ENCODE assay signal across 8 mouse cellular contexts in genomic region chrX:13710174-13710573, GRCm38 (mm10). TPM values are rescaled to one million over a fixed set of nuclear protein-coding genes. Genes with fewer than 3 reads are reported as not detected.
DNase-seq lines count a peak whose midpoint lies in the region; TF ChIP-seq lines count a peak whose summit lies in the region.
"Had no signal": no experiment of that assay in that cellular context is flagged by ENCODE, and none has a peak within 500 bp of the region (broad histone marks: within the 10 kb centered on the region; RNA-seq: fewer than 3 reads in every experiment).

No protein-coding gene starts in this region.

- 52% methylated on average over 2 of the region's 2 CpGs for WGBS in thymus, adult 2 months

- no peak overlapping the region for H3K4me3 ChIP-seq in thymus, adult 2 months (ENCODE audit: control insufficient read depth, insufficient read depth, low read length)
- H3K4me3 ChIP-seq: heart, embryonic 13.5 days had no signal

- DNase-seq in thymus, adult 2 months, result peak; percentile 35
- no peak for DNase-seq in thymus, adult 18-20 months
- peak; percentile 34 for DNase-seq in adrenal gland, adult 2 months
- DNase-seq in embryo, embryonic 9.5 days (ENCODE audit: extremely low spot score), result peak; percentile 28
- DNase-seq in kidney, adult 9 months, result peak; percentile 56
- peak; percentile 34 to 41 for DNase-seq in lung, adult 18-20 months
- peak; percentile 58 for DNase-seq in retina, postnatal 1 day

- TF ChIP-seq CTCF in thymus, adult 2 months (IDR thresholded peaks at IDR 0.05; ENCODE audit: borderline replicate concordance, control insufficient read depth, extremely low read depth, insufficient read depth, low read length, poor library complexity), result no peak

- no peaks in the 10 kb centered on the region for H3K4me1 ChIP-seq in thymus, adult 2 months (replicated peaks; ENCODE audit: control insufficient read depth, insufficient read depth, low read length)
- H3K4me1 ChIP-seq: heart, embryonic 13.5 days had no signal

- no peaks in the 10 kb centered on the region for H3K27me3 ChIP-seq in thymus, adult 2 months (ENCODE audit: control insufficient read depth, insufficient read depth, low read length)
- H3K27me3 ChIP-seq: heart, embryonic 13.5 days had no signal

- no peak for TF ChIP-seq POLR2A in thymus, adult 2 months (IDR thresholded peaks at IDR 0.05; ENCODE audit: control insufficient read depth, extremely low read depth, insufficient read depth, low read length, poor library complexity)

- no peak overlapping the region for H3K27ac ChIP-seq in thymus, adult 2 months (ENCODE audit: control insufficient read depth, insufficient read depth, low read length)
- H3K27ac ChIP-seq: heart, embryonic 13.5 days had no signal

- no peaks in the 10 kb centered on the region for H3K36me3 ChIP-seq in thymus, adult 2 months (ENCODE audit: control insufficient read depth, insufficient read depth, low read length)

RNA-seq across cellular contexts. Expression of gene Gpr82, which starts 49.0 kb away (rescaled TPM):
- polyA plus RNA-seq in thymus, adult 2 months (2012; rRNA removed), result 0.05 TPM in 1 of 2 replicates, not detected in the other
- total RNA-seq in adrenal gland, adult 2 months (2021), result not detected
- not detected in 2 replicates for polyA plus RNA-seq in adrenal gland, adult 2 months (2012; rRNA removed)

Comparison
In these comparisons a context has a peak if more than half of its experiments do, and no peak if none do; other contexts are left out.
1. DNase-seq: peak in thymus, adult 2 months (single experiment), adrenal gland, adult 2 months (single experiment), embryo, embryonic 9.5 days (single experiment), kidney, adult 9 months (single experiment), lung, adult 18-20 months (2 of 2) and retina, postnatal 1 day (single experiment); none in thymus, adult 18-20 months (0 of 2).